Mouse (Mus musculus) hindbrain, embryonic 16.5 days (tissue): ENCODE results near the gene Sys1. TPM values are rescaled to one million over a fixed set of nuclear protein-coding genes. Genes with fewer than 3 reads are reported as not detected.

ENCODE experiments used
- ATAC-seq: fragments of 200-750 bp; cut with Nextera tagmentation; 2 replicates; pipeline ENCODE4 v1.8.0; 2017; ENCODE audit warnings: moderate TSS enrichment, moderate library complexity
- H3K27ac ChIP-seq: fragments of 300-500 bp; sonication (generic); 2 replicates; pipeline ENCODE4 v1.5.1; 2014; ENCODE audit warnings: low read depth, mild to moderate bottlenecking, control low read depth, low read length, moderate library complexity
- H3K27me3 ChIP-seq: fragments of 300-500 bp; sonication (generic); replicated peaks from 2 replicates; pipeline ENCODE4 v1.6.1; 2014; ENCODE audit warnings: low read length; ENCODE audit not compliant: control insufficient read depth, insufficient read depth
- H3K36me3 ChIP-seq: fragments of 300-500 bp; sonication (generic); 2 replicates; pipeline ENCODE4 v1.6.1; 2014; ENCODE audit warnings: mild to moderate bottlenecking, low read length, moderate library complexity, mixed read lengths; ENCODE audit not compliant: control insufficient read depth, insufficient read depth
- H3K4me1 ChIP-seq: fragments of 300-500 bp; sonication (generic); 2 replicates; pipeline ENCODE4 v1.6.1; 2014; ENCODE audit warnings: low read depth, low read length; ENCODE audit not compliant: control insufficient read depth, insufficient read depth
- H3K4me2 ChIP-seq: fragments of 300-500 bp; sonication (generic); 2 replicates; pipeline ENCODE4 v1.6.1; 2014; ENCODE audit warnings: mild to moderate bottlenecking, low read length, control low read depth, moderate library complexity
- H3K4me3 ChIP-seq: fragments of 300-500 bp; sonication (generic); 2 replicates; pipeline ENCODE4 v1.5.1; 2014; ENCODE audit warnings: mild to moderate bottlenecking, low read length, control low read depth, moderate library complexity
- H3K9ac ChIP-seq: fragments of 300-500 bp; sonication (generic); 2 replicates; pipeline ENCODE4 v1.6.1; 2014; ENCODE audit warnings: low read depth, mild to moderate bottlenecking, control low read depth, low read length, moderate library complexity
- H3K9me3 ChIP-seq: fragments of 300-500 bp; sonication (generic); 2 replicates; pipeline ENCODE4 v1.6.1; 2014; ENCODE audit warnings: mild to moderate bottlenecking, low read length, moderate library complexity; ENCODE audit not compliant: control insufficient read depth
- WGBS: fragments of 180-500 bp; shearing (Covaris S2); extraction: QIAGEN DNeasy Blood & Tissue Kit; methylation state at CpG from one replicate; pipeline ENCODE4 v1.1.7; 2014; 5-methylcytosine and 5-hydroxymethylcytosine counted together
- polyA plus RNA-seq: library from polyadenylated mRNA; unstranded; fragments of >200 nt; fragmentation: Nextera tagmentation; extraction: Ambion mirVana; gene quantifications from 2 replicates; pipeline ENCODE4 v1.2.1, GENCODE M21; 2015

Sys1 gene
- polyA plus RNA-seq, 1 experiment from 2014 or later = 89.7 TPM

DNA sequence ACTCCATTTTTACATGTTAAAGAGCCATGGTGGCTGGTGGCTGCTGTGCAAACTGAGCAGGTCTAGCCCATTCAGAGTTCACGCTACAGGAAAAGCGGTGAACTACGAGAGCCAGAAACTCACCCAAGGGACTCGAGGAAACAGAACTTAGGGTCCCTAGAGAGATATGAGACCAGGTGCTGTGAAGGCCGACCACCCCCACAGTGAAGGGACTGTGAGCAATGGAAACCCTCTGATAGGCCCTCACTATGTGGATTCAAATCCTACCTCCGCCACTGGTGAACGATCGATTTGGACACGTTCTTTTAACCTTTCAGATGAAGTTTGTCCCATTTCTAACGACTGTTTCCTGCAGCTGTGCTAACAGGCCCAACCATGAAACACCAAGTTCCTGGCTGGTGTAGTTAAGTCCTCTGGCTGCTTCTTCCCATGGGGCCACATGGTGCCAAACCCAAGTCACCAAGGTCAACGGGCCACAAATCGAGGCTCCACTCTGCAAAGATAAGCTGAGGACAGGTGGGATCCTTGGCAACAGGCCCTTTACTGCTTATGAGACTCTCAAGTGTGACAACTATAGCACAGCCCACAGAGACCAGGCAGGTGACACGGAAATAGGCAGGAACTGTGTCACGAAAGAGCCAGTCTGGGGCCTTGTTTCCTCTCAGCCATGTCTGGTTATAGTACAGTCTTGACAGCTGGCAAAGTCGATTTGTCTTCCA is 33.9 kb upstream of the Sys1 start:
- WGBS = 93% methylated on average over 15 of the region's 15 CpGs
- H3K9ac ChIP-seq = no peak overlapping the region
- no peaks in the 10 kb centered on the region for H3K4me1 ChIP-seq
- ATAC-seq = no peak
- H3K4me2 ChIP-seq = no peak overlapping the region
- no peak overlapping the region for H3K27ac ChIP-seq
- H3K4me3 ChIP-seq = no peak overlapping the region
- H3K9me3 ChIP-seq = no peaks in the 10 kb centered on the region
- no peaks in the 10 kb centered on the region for H3K36me3 ChIP-seq
- H3K27me3 ChIP-seq = no peaks in the 10 kb centered on the region

DNA sequence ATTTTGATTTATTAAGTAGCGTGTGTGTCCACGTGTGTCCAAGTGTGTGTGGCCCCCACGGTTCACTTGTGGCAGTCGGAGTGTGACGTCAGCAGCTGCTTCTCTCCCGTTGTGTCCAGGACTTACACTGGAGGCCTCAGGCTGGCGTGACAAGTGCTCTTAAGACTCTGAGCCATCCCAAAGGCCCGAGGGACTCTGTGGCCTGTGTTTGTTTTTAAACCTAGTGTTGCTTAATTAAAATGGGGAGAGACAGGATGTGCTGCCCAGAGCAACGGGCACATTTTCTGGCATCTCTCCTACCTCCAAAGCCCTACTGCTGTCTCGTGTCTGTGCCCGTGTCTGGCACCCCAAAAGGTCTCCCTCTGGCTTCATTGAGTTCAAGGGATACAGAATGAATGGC is 33.3 kb upstream of the Sys1 start:
- H3K36me3 ChIP-seq = no peaks in the 10 kb centered on the region
- H3K9me3 ChIP-seq = no peaks in the 10 kb centered on the region
- no peak for ATAC-seq
- no peak overlapping the region for H3K9ac ChIP-seq
- no peak overlapping the region for H3K4me2 ChIP-seq
- H3K4me3 ChIP-seq = no peak overlapping the region
- no peak overlapping the region for H3K27ac ChIP-seq
- H3K27me3 ChIP-seq = no peaks in the 10 kb centered on the region
- 80% methylated on average over 11 of the region's 11 CpGs for WGBS
- no peaks in the 10 kb centered on the region for H3K4me1 ChIP-seq

DNA sequence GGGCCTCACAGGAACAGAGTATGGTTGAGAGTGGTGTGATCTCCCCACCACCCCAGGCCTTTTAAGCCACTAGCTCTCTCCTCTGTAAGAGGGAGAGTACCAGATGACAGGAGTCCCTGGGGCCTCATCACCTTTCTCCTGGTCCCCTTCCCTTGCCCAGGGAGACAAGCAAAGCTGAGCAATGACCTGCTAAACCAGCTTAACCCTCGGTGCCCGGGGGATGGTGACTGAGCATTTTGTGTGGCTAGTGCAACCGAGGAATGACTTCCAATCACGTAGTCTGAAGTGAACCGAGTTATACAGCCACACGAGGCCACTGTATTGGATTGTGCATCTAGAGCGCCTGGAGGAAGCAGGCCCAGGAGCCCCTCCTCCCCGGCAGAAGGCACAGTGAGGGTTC is 32.4 kb upstream of the Sys1 start:
- no peak for ATAC-seq
- Histone ChIP-seq H3K9ac (no peak overlapping the region), H3K27me3 (no peaks in the 10 kb centered on the region), H3K36me3 (no peaks in the 10 kb centered on the region), H3K4me3 (no peak overlapping the region), H3K27ac (no peak overlapping the region), H3K9me3 (no peaks in the 10 kb centered on the region), H3K4me1 (no peaks in the 10 kb centered on the region), H3K4me2 (no peak overlapping the region)
- 90% methylated on average over 8 of the region's 8 CpGs for WGBS

DNA sequence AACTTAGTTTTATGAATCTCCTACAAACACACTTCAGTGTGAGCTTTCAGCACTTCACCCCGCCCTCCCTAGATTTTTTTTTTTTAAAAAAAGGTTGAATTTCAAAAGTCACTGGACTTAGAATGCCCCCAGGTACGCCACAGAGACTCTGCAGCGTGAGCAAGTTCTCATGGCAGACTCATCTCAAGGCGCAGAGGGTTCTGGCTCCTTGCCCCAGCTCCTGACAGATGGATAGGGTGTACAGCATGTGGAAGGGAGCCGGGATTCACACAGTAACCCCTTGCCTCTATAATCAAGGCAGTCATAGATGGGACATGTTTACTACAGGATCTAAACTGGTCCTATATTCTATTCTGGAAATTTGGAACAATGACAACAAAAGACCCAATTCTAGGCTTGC is 31.4 kb upstream of the Sys1 start:
- Histone ChIP-seq H3K4me2 (no peak overlapping the region), H3K9me3 (no peaks in the 10 kb centered on the region), H3K36me3 (no peaks in the 10 kb centered on the region), H3K4me3 (no peak overlapping the region), H3K4me1 (no peaks in the 10 kb centered on the region), H3K27ac (no peak overlapping the region), H3K27me3 (no peaks in the 10 kb centered on the region), H3K9ac (no peak overlapping the region)
- 82% methylated on average over 5 of the region's 5 CpGs for WGBS
- ATAC-seq = no peak

DNA sequence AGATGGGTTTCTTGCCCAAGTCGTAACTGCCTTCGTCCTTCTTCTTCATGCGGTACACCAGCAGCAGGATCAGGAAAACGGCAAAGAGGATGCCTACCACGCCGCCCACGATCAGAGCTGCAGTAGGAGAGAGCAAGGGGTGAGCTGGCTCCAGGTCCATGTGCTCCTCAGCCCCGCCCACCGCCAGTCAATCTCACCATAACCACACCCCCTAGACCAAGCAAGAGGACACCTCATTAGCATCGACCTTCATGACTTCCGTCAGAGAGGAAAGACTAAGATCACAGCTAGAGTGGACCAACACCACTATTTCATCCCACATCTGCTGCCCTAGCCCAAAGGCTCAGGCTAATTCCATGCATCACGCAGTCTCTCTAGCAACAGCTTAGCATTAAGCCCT is 30.6 kb upstream of the Sys1 start:
- ATAC-seq = no peak
- Histone ChIP-seq H3K9ac (no peak overlapping the region), H3K27ac (no peak overlapping the region), H3K4me2 (no peak overlapping the region), H3K36me3 (no peaks in the 10 kb centered on the region), H3K4me3 (no peak overlapping the region), H3K4me1 (no peaks in the 10 kb centered on the region), H3K27me3 (no peaks in the 10 kb centered on the region), H3K9me3 (no peaks in the 10 kb centered on the region)
- 34% methylated on average over 12 of the region's 12 CpGs for WGBS

DNA sequence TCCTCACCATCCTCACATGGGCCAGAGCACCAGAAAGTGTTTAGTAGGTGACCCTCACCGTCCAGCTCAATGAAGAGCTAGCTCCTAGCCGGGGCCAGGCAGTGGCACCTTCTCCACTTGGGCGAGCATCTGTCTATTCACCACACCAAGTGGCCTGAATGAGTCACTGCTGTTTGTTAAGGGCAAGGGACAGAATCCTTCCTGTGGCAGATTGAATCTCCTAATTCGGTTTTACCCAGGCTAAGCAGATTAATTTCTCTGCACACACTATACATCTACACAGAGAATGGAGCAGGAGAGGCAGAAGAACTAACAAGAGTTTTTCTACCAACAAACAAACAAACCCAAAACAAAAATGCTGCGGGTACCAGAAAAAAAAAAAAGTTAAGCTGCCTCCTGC is 29.8 kb upstream of the Sys1 start:
- Histone ChIP-seq H3K27ac (no peak overlapping the region), H3K36me3 (no peaks in the 10 kb centered on the region), H3K9me3 (no peaks in the 10 kb centered on the region), H3K4me2 (no peak overlapping the region), H3K4me3 (no peak overlapping the region), H3K9ac (no peak overlapping the region), H3K4me1 (no peaks in the 10 kb centered on the region), H3K27me3 (no peaks in the 10 kb centered on the region)
- 86% methylated on average over 5 of the region's 5 CpGs for WGBS
- no peak for ATAC-seq

DNA sequence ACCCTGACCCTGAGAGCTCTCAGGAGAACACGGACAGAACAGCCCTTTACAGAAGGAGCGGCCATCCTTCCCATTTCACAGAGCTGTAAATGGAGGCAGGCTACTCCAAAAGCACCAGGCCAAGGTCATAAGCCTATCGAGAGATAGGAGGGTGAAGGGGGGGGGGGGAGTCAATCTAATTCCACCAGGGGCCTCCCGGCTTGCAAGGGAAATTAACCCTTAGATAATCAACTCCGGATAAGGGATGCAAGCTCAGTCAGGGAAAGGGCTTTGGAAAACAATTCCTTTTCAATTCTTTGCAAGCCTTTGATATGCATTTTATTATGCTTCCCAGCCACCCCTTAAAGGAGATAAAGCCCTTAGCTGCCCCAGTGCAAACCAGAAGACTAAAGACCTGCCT is 28.3 kb upstream of the Sys1 start:
- H3K9ac ChIP-seq = no peak overlapping the region
- H3K9me3 ChIP-seq = no peaks in the 10 kb centered on the region
- H3K4me2 ChIP-seq = no peak overlapping the region
- no peak for ATAC-seq
- no peaks in the 10 kb centered on the region for H3K4me1 ChIP-seq
- no peaks in the 10 kb centered on the region for H3K36me3 ChIP-seq
- no peak overlapping the region for H3K4me3 ChIP-seq
- H3K27ac ChIP-seq = no peak overlapping the region
- no peaks in the 10 kb centered on the region for H3K27me3 ChIP-seq
- 48% methylated on average over 5 of the region's 5 CpGs for WGBS

DNA sequence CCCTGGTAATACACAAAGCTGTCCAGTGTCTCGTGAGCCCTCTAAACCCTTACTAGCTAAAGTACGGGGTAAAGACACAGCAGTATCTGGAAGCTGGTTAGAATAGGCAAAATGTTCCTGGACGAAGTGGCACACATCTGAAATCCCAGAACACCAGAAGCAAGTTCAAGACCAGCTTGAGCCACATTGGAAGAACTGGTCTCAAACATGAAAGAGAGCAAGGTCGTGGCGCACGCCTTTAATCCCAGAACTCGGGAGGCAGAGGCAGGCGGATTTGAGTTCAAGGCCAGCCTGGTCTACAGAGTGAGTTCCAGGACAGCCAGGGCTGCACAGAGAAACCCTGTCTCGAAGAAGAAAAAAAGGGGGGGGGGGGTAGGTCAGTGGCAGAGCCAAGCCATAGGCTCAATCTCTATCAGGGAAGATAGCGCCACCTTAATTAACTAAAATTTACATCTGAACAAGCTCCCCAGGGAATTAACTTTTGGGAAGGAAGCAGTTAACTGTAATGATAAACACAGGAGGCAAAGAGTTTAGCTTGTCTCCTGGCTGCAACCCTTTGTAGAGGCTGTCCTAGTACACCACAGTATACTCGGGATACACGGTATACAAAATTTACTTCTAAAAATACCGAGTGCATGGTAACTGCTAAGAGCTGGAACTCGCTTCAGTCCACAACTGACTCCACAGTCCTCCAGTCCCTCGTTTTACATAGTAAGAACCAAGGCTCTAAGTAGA is 26.7 kb upstream of the Sys1 start:
- 46% methylated on average over 15 of the region's 15 CpGs for WGBS
- Histone ChIP-seq H3K4me2 (no peak overlapping the region), H3K9me3 (no peaks in the 10 kb centered on the region), H3K4me3 (no peak overlapping the region), H3K36me3 (no peaks in the 10 kb centered on the region), H3K27ac (no peak overlapping the region), H3K4me1 (no peaks in the 10 kb centered on the region), H3K27me3 (no peaks in the 10 kb centered on the region), H3K9ac (no peak overlapping the region)
- ATAC-seq = no peak

DNA sequence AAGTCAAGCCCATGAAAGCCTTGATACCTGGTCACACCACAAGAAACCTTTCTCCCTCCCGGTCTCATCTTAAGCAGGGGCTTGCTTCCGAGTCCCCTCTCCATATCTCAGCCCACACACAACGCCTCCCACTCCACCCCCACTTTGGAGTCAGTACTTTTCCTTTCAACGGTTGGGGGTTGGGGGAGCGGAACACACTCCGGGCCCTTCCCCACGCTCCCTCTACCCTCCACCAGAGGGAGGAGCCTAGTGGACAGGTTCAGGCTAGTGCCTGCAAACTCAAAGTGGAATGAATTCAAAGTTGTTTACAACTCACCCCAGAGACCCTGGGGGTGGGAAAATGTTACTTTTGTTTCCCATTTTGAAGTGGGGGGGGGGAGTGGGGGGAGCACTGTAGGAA is 26.1 kb upstream of the Sys1 start:
- WGBS = 18% methylated on average over 7 of the region's 7 CpGs
- H3K27me3 ChIP-seq = no peaks in the 10 kb centered on the region
- no peak for ATAC-seq

More for the DNA sequence above, 26.1 kb upstream of the Sys1 start:
- Histone ChIP-seq H3K9ac (no peak overlapping the region), H3K36me3 (no peaks in the 10 kb centered on the region), H3K27ac (no peak overlapping the region), H3K9me3 (no peaks in the 10 kb centered on the region), H3K4me3 (no peak overlapping the region), H3K4me2 (no peak overlapping the region), H3K4me1 (no peaks in the 10 kb centered on the region)
